Mouse (Mus musculus): ENCODE data around the gene Ccdc187.

- peak; percentile 90 for TF ChIP-seq POLR2A (IDR thresholded peaks at IDR 0.05; ENCODE audit: insufficient read depth, low read depth, low read length)
- no peak for TF ChIP-seq CTCF (IDR thresholded peaks at IDR 0.05; ENCODE audit: insufficient read depth, low read depth, low read length)
These were observed 57.0 kb downstream of the Ccdc187 start, which contains the start of gene Qsox2 for GRCm38 (mm10) chr2:26237290-26237782.

Data from olfactory bulb, adult 2 months (tissue).